Mouse (Mus musculus) embryonic fibroblast, embryonic 13.5 days (primary cell): ENCODE data around the gene Phactr4.

ENCODE experiments used
- CTCF ChIP-seq: IDR thresholded peaks from 2 replicates; pipeline ENCODE4 v1.5.1; 2011; ENCODE audit warnings: mild to moderate bottlenecking, control low read depth, low read length, moderate library complexity, borderline replicate concordance; ENCODE audit not compliant: insufficient read depth
- POLR2A ChIP-seq: IDR thresholded peaks from 2 replicates; pipeline ENCODE4 v1.6.1; 2011; ENCODE audit warnings: low read depth, mild to moderate bottlenecking, control low read depth, low read length, moderate library complexity

GRCm38 (mm10) chr4:132382296-132382695 is 40.0 kb downstream of the Phactr4 start:
- TF ChIP-seq POLR2A (no peak), CTCF (no peak)
